Mouse (Mus musculus): ENCODE data around the gene Samd8. TPM values are rescaled to one million over a fixed set of nuclear protein-coding genes. Genes with fewer than 3 reads are reported as not detected.

Gene Samd8
- polyA plus RNA-seq (2015; fragmentation: Nextera tagmentation; extraction: Ambion mirVana), result 12.1 and 13.7 TPM in 2 replicates

GRCm38 (mm10) chr14:21750008-21750880 lies at the start of gene Samd8:
Gene Samd8, plus strand, starts transcription at chr14:21750531.
- 7% methylated on average over 51 of the region's 52 CpGs for WGBS
- Histone ChIP-seq H3K4me3 (replicated peaks; ENCODE audit: low read length) (peak within 1 kb of the TSS; percentile 83), H3K9ac (ENCODE audit: low read length) (peak within 1 kb of the TSS; percentile 91), H3K9me3 (replicated peaks; ENCODE audit: control insufficient read depth, low read length) (no peaks in the 10 kb centered on the region), H3K27ac (ENCODE audit: low read length) (peak within 1 kb of the TSS; percentile 84), H3K36me3 (ENCODE audit: control insufficient read depth, insufficient read depth, low read length) (no peaks in the 10 kb centered on the region), H3K27me3 (ENCODE audit: control insufficient read depth, insufficient read depth, low read length) (no peaks in the 10 kb centered on the region), H3K4me1 (ENCODE audit: control insufficient read depth, insufficient read depth, low read length) (peaks cover 14% of the 10 kb centered on the region; the same call in 1 of the 2 replicates), H3K4me2 (ENCODE audit: low read depth, low read length) (peak within 1 kb of the TSS; percentile 89)
- peak; percentile 85 for ATAC-seq (ENCODE audit: insufficient read depth, low FRiP score)

GRCm38 (mm10) chr14:21702691-21703090 lies 47.6 kb upstream of the Samd8 start:
- Histone ChIP-seq H3K4me1 (ENCODE audit: control insufficient read depth, insufficient read depth, low read length) (peaks cover 12% of the 10 kb centered on the region), H3K4me2 (ENCODE audit: low read depth, low read length) (no peak overlapping the region), H3K9me3 (replicated peaks; ENCODE audit: control insufficient read depth, low read length) (no peaks in the 10 kb centered on the region), H3K27me3 (ENCODE audit: control insufficient read depth, insufficient read depth, low read length) (no peaks in the 10 kb centered on the region), H3K4me3 (replicated peaks; ENCODE audit: low read length) (no peak overlapping the region), H3K36me3 (ENCODE audit: control insufficient read depth, insufficient read depth, low read length) (no peaks in the 10 kb centered on the region), H3K9ac (ENCODE audit: low read length) (no peak overlapping the region), H3K27ac (ENCODE audit: low read length) (no peak overlapping the region)
- WGBS, result 90% methylated on average over 8 of the region's 8 CpGs
- no peak for ATAC-seq (ENCODE audit: insufficient read depth, low FRiP score)

GRCm38 (mm10) chr14:21703255-21703654 lies 47.1 kb upstream of the Samd8 start:
- WGBS, result 56% methylated on average over 5 of the region's 5 CpGs
- H3K36me3 ChIP-seq (ENCODE audit: control insufficient read depth, insufficient read depth, low read length), result no peaks in the 10 kb centered on the region
- no peak overlapping the region for H3K9ac ChIP-seq (ENCODE audit: low read length)
- H3K4me3 ChIP-seq (replicated peaks; ENCODE audit: low read length), result no peak overlapping the region
- H3K4me1 ChIP-seq (ENCODE audit: control insufficient read depth, insufficient read depth, low read length), result peaks cover 12% of the 10 kb centered on the region
- H3K27me3 ChIP-seq (ENCODE audit: control insufficient read depth, insufficient read depth, low read length), result no peaks in the 10 kb centered on the region
- H3K27ac ChIP-seq (ENCODE audit: low read length), result no peak overlapping the region
- H3K9me3 ChIP-seq (replicated peaks; ENCODE audit: control insufficient read depth, low read length), result no peaks in the 10 kb centered on the region
- no peak overlapping the region for H3K4me2 ChIP-seq (ENCODE audit: low read depth, low read length)
- ATAC-seq (ENCODE audit: insufficient read depth, low FRiP score), result no peak

GRCm38 (mm10) chr14:21705462-21705861 lies 44.9 kb upstream of the Samd8 start:
- ATAC-seq (ENCODE audit: insufficient read depth, low FRiP score), result no peak
- Histone ChIP-seq H3K36me3 (ENCODE audit: control insufficient read depth, insufficient read depth, low read length) (no peaks in the 10 kb centered on the region), H3K27me3 (ENCODE audit: control insufficient read depth, insufficient read depth, low read length) (no peaks in the 10 kb centered on the region), H3K9ac (ENCODE audit: low read length) (no peak overlapping the region), H3K4me2 (ENCODE audit: low read depth, low read length) (no peak overlapping the region), H3K4me1 (ENCODE audit: control insufficient read depth, insufficient read depth, low read length) (peaks cover 17% of the 10 kb centered on the region), H3K27ac (ENCODE audit: low read length) (no peak overlapping the region), H3K4me3 (replicated peaks; ENCODE audit: low read length) (no peak overlapping the region), H3K9me3 (replicated peaks; ENCODE audit: control insufficient read depth, low read length) (no peaks in the 10 kb centered on the region)
- WGBS, result 84% methylated on average over 2 of the region's 2 CpGs

- Histone ChIP-seq H3K4me1 (ENCODE audit: control insufficient read depth, insufficient read depth, low read length) (peaks cover 17% of the 10 kb centered on the region), H3K27me3 (ENCODE audit: control insufficient read depth, insufficient read depth, low read length) (no peaks in the 10 kb centered on the region), H3K4me2 (ENCODE audit: low read depth, low read length) (0 out of 2 replicates have a peak overlapping the region, but pooled peaks have one; percentile 6), H3K9ac (ENCODE audit: low read length) (0 out of 2 replicates have a peak overlapping the region, but pooled peaks have one; percentile 36), H3K36me3 (ENCODE audit: control insufficient read depth, insufficient read depth, low read length) (no peaks in the 10 kb centered on the region), H3K27ac (ENCODE audit: low read length) (peak overlapping the region; percentile 78), H3K4me3 (replicated peaks; ENCODE audit: low read length) (no peak overlapping the region), H3K9me3 (replicated peaks; ENCODE audit: control insufficient read depth, low read length) (no peaks in the 10 kb centered on the region)
- ATAC-seq (ENCODE audit: insufficient read depth, low FRiP score), result peak; percentile 75; the same call in 1 of the 2 replicates
- WGBS, result 51% methylated on average over 12 of the region's 12 CpGs
Observed at GRCm38 (mm10) chr14:21706759-21707571, 43.4 kb upstream of the Samd8 start.

- H3K27me3 ChIP-seq (ENCODE audit: control insufficient read depth, insufficient read depth, low read length), result no peaks in the 10 kb centered on the region
- H3K9ac ChIP-seq (ENCODE audit: low read length), result no peak overlapping the region
- ATAC-seq (ENCODE audit: insufficient read depth, low FRiP score), result no peak
- no peaks in the 10 kb centered on the region for H3K36me3 ChIP-seq (ENCODE audit: control insufficient read depth, insufficient read depth, low read length)
- 53% methylated on average over 2 of the region's 2 CpGs for WGBS
- no peaks in the 10 kb centered on the region for H3K9me3 ChIP-seq (replicated peaks; ENCODE audit: control insufficient read depth, low read length)
- H3K4me2 ChIP-seq (ENCODE audit: low read depth, low read length), result no peak overlapping the region
- no peak overlapping the region for H3K4me3 ChIP-seq (replicated peaks; ENCODE audit: low read length)
- H3K27ac ChIP-seq (ENCODE audit: low read length), result no peak overlapping the region
- H3K4me1 ChIP-seq (ENCODE audit: control insufficient read depth, insufficient read depth, low read length), result peaks cover 17% of the 10 kb centered on the region
Observed at GRCm38 (mm10) chr14:21709545-21709944, 40.8 kb upstream of the Samd8 start.

- no peak for ATAC-seq (ENCODE audit: insufficient read depth, low FRiP score)
- Histone ChIP-seq H3K36me3 (ENCODE audit: control insufficient read depth, insufficient read depth, low read length) (no peaks in the 10 kb centered on the region), H3K4me2 (ENCODE audit: low read depth, low read length) (no peak overlapping the region), H3K4me1 (ENCODE audit: control insufficient read depth, insufficient read depth, low read length) (peaks cover 17% of the 10 kb centered on the region), H3K9ac (ENCODE audit: low read length) (no peak overlapping the region), H3K27me3 (ENCODE audit: control insufficient read depth, insufficient read depth, low read length) (no peaks in the 10 kb centered on the region), H3K4me3 (replicated peaks; ENCODE audit: low read length) (no peak overlapping the region), H3K9me3 (replicated peaks; ENCODE audit: control insufficient read depth, low read length) (no peaks in the 10 kb centered on the region), H3K27ac (ENCODE audit: low read length) (no peak overlapping the region)
- WGBS, result 55% methylated on average over 2 of the region's 2 CpGs
Observed at GRCm38 (mm10) chr14:21711231-21711630, 39.1 kb upstream of the Samd8 start.

- Histone ChIP-seq H3K4me3 (replicated peaks; ENCODE audit: low read length) (no peak within 1 kb of the TSS), H3K9me3 (replicated peaks; ENCODE audit: control insufficient read depth, low read length) (no peaks in the 10 kb centered on the region), H3K27ac (ENCODE audit: low read length) (no peak within 1 kb of the TSS), H3K4me2 (ENCODE audit: low read depth, low read length) (no peak within 1 kb of the TSS), H3K9ac (ENCODE audit: low read length) (no peak within 1 kb of the TSS), H3K36me3 (ENCODE audit: control insufficient read depth, insufficient read depth, low read length) (no peaks in the 10 kb centered on the region), H3K27me3 (ENCODE audit: control insufficient read depth, insufficient read depth, low read length) (no peaks in the 10 kb centered on the region), H3K4me1 (ENCODE audit: control insufficient read depth, insufficient read depth, low read length) (peaks cover 5% of the 10 kb centered on the region)
- ATAC-seq (ENCODE audit: insufficient read depth, low FRiP score), result no peak
- 74% methylated on average over 5 of the region's 5 CpGs for WGBS
Observed at GRCm38 (mm10) chr14:21714486-21714885, 35.8 kb upstream of the Samd8 start, which contains the start of gene Dupd1. Gene Dupd1, minus strand, starts transcription at chr14:21714576.
